Mouse (Mus musculus): Measurements from ENCODE around the gene Apol9b. TPM values are rescaled to one million over a fixed set of nuclear protein-coding genes. Genes with fewer than 3 reads are reported as not detected.
A peak's percentile ranks its signal among the peaks of the same experiment; 100 is the strongest.
"Not testable (repeated sequence)": the region's sequence is repeated elsewhere in the genome, so short reads cannot be mapped to it uniquely, and the experiment has no call there.

Gene Apol9b
- polyA plus RNA-seq, 1 experiment from 2014 or later = not detected

DNA sequence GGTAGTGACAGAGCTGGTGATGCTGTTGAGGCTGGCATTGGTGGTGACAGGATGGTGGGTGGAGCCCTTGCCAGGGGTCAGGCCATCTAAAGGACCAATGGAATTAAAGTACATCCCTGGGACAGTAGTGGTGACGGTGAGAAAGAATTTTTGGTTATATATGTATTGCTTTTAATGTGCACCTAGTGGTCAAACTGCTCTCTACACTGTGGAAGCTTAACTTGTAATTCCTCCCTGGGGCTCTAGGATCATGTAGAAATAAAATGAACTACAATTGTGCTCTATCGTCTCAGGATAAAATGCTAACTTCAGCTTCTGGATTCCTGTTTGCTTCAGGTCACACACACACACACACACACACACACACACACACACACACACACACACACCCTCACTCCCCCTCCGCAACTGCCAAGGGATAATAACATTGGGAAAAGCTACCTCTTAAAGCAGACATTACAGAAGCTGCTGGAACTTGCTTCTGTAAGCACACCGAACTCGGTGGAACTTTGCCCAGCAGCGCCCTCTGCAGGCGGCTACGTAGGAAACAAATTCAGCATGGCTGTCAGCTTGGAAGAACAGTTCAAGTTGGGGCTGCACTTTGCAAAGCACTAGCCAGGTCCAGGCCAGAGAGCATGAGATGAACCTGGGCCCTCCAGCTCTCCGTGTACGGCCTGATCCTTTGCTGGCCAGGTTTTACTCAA lies 4.5 kb upstream of the Apol9b start:
- 25% methylated on average over 2 of the region's 10 CpGs for WGBS
- H3K4me3 ChIP-seq (replicated peaks; ENCODE audit: low read depth, low read length); ATAC-seq (ENCODE audit: low FRiP score, low TSS enrichment); DNase-seq; H3K27ac ChIP-seq (replicated peaks; ENCODE audit: low read depth, low read length); H3K4me2 ChIP-seq (ENCODE audit: low read length); H3K4me1 ChIP-seq (ENCODE audit: control insufficient read depth, insufficient read depth, low read length); H3K9me3 ChIP-seq (ENCODE audit: control insufficient read depth, low read length); H3K9ac ChIP-seq (replicated peaks; ENCODE audit: low read length); H3K36me3 ChIP-seq (ENCODE audit: control insufficient read depth, insufficient read depth, low read length); H3K27me3 ChIP-seq (ENCODE audit: control insufficient read depth, insufficient read depth, low read length): not testable (repeated sequence)

DNA sequence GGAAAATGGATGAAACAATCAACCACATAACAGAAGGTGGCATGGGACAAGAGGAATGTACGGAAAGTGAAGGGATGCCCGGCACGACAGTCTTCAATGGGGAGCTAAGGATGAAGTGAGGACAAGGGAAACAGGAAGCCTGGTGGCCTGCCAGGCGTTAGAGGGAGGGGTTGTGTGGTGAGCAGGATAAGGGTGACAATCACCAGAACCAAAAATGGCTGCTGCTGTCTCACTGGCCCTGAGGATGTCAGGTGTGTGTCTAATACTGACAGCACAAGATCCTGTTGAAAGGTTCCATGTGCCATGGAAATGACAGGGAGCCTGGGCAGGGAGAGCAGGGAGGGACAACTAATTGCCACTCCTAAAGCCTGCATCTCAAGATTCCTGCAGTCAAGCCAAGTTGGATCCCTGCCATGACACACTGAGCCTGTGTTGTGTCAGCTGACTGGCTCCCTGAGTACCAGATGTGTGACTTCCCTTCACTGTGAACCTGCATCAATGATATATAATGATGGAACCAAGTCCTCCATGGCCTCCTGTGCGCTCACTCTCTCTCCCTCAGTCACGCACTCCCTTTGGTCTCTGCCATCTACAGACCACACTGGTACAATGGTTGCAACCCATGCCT lies 3.3 kb upstream of the Apol9b start:
- not testable (repeated sequence) for H3K4me2 ChIP-seq (ENCODE audit: low read length); H3K4me1 ChIP-seq (ENCODE audit: control insufficient read depth, insufficient read depth, low read length); H3K9me3 ChIP-seq (ENCODE audit: control insufficient read depth, low read length); H3K27ac ChIP-seq (replicated peaks; ENCODE audit: low read depth, low read length); ATAC-seq (ENCODE audit: low FRiP score, low TSS enrichment); H3K9ac ChIP-seq (replicated peaks; ENCODE audit: low read length); H3K36me3 ChIP-seq (ENCODE audit: control insufficient read depth, insufficient read depth, low read length); H3K27me3 ChIP-seq (ENCODE audit: control insufficient read depth, insufficient read depth, low read length); H3K4me3 ChIP-seq (replicated peaks; ENCODE audit: low read depth, low read length)
- WGBS = 70% methylated on average over 3 of the region's 6 CpGs
- DNase-seq = peak; percentile 28

DNA sequence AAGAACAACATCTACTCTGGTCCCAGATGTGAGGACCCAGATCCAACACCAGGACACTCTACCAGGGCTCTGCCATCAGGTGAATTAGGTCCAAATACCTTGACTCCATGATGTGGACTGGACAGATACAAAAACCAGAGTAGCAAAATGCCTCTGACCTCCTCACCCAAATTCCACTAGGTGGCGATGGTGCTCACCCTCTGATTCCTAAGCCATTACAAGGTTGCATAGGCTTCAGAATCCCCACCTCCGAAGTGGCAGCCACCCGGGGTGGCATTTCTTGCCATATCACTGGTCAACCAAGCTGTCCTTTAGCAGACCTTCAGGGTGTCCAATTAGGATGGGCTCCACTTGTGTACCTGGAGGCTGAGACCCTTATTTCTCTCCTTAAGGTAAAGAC lies 1.7 kb upstream of the Apol9b start:
- WGBS = 13% methylated on average over 3 of the region's 3 CpGs
- DNase-seq = peak; percentile 21
- H3K9me3 ChIP-seq (ENCODE audit: control insufficient read depth, low read length); H3K27me3 ChIP-seq (ENCODE audit: control insufficient read depth, insufficient read depth, low read length); H3K4me1 ChIP-seq (ENCODE audit: control insufficient read depth, insufficient read depth, low read length); H3K4me2 ChIP-seq (ENCODE audit: low read length); H3K36me3 ChIP-seq (ENCODE audit: control insufficient read depth, insufficient read depth, low read length); H3K4me3 ChIP-seq (replicated peaks; ENCODE audit: low read depth, low read length); H3K27ac ChIP-seq (replicated peaks; ENCODE audit: low read depth, low read length); H3K9ac ChIP-seq (replicated peaks; ENCODE audit: low read length); ATAC-seq (ENCODE audit: low FRiP score, low TSS enrichment): not testable (repeated sequence)

DNA sequence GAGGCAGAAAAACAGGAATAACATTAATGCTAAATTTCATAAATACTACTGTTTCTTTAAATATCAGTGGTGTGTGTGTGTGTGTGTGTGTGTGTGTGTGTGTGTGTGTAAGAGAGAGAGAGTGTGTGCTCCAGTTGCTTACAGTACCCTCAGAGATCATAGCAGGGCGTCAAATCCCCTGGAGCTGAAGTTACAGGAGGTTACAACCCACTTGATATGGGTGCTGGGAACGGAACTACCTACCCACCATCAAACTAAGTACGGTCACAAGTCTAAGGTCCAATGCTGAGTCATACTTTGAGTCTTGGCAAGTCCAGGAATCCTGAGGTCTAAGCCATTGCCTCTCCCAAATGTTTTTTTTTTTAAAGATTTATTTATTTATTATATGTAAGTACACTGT lies 1.1 kb upstream of the Apol9b start:
- H3K4me2 ChIP-seq (ENCODE audit: low read length); H3K27me3 ChIP-seq (ENCODE audit: control insufficient read depth, insufficient read depth, low read length); H3K9me3 ChIP-seq (ENCODE audit: control insufficient read depth, low read length); H3K4me3 ChIP-seq (replicated peaks; ENCODE audit: low read depth, low read length); H3K36me3 ChIP-seq (ENCODE audit: control insufficient read depth, insufficient read depth, low read length); H3K9ac ChIP-seq (replicated peaks; ENCODE audit: low read length); H3K4me1 ChIP-seq (ENCODE audit: control insufficient read depth, insufficient read depth, low read length); DNase-seq; ATAC-seq (ENCODE audit: low FRiP score, low TSS enrichment); H3K27ac ChIP-seq (replicated peaks; ENCODE audit: low read depth, low read length): not testable (repeated sequence)
- WGBS = 94% methylated on average over 3 of the region's 3 CpGs

DNA sequence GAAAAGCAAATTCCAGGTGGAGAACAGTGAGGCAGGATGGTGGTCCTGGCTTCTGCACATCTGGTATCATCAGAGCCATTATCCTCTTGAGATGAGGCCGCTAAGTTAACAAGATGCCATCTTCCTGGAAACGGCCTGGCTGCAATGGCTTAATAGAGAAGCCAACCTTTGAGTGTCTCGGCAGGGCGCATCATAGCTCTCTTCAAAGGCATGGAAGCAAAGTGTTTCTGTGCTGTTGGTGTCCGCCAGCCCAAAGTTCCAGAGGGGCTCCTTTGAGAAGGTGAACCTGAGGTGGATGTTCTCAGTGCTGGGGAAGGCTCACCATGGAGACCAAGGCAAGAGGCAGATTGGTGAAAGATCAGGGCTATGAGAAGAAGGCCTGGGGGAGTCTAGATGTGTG lies 2.8 kb downstream of the Apol9b start:
- Histone ChIP-seq H3K27me3 (ENCODE audit: control insufficient read depth, insufficient read depth, low read length) (no peaks in the 10 kb centered on the region), H3K9ac (replicated peaks; ENCODE audit: low read length) (no peak overlapping the region), H3K36me3 (ENCODE audit: control insufficient read depth, insufficient read depth, low read length) (no peaks in the 10 kb centered on the region), H3K4me3 (replicated peaks; ENCODE audit: low read depth, low read length) (no peak overlapping the region), H3K4me2 (ENCODE audit: low read length) (no peak overlapping the region), H3K9me3 (ENCODE audit: control insufficient read depth, low read length) (no peaks in the 10 kb centered on the region), H3K4me1 (ENCODE audit: control insufficient read depth, insufficient read depth, low read length) (no peaks in the 10 kb centered on the region), H3K27ac (replicated peaks; ENCODE audit: low read depth, low read length) (no peak overlapping the region)
- WGBS = 89% methylated on average over 5 of the region's 5 CpGs
- no peak for ATAC-seq (ENCODE audit: low FRiP score, low TSS enrichment)
- DNase-seq = no peak

DNA sequence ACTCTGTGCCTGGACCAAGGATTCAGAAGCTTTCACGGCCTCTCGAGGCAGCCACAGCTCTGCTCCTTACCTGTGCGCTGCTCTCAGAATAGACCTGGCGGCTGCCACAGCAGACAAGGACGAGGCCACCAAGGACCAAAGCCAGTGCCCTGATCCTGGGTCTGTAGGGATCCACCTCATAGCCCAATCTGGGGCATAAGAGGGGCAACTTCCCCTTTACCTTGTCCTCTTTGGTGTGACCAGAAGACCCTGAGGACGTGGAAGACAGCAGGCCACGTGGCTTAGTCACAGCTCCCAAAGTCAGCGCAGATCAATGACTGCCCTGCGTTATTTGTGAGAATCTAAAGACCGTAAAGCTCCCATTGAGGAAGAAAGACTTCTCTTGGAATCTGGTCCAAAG lies 4.0 kb downstream of the Apol9b start:
- DNase-seq; H3K4me2 ChIP-seq (ENCODE audit: low read length); ATAC-seq (ENCODE audit: low FRiP score, low TSS enrichment); H3K27me3 ChIP-seq (ENCODE audit: control insufficient read depth, insufficient read depth, low read length); H3K9ac ChIP-seq (replicated peaks; ENCODE audit: low read length); H3K27ac ChIP-seq (replicated peaks; ENCODE audit: low read depth, low read length); H3K4me3 ChIP-seq (replicated peaks; ENCODE audit: low read depth, low read length); H3K36me3 ChIP-seq (ENCODE audit: control insufficient read depth, insufficient read depth, low read length); H3K9me3 ChIP-seq (ENCODE audit: control insufficient read depth, low read length); H3K4me1 ChIP-seq (ENCODE audit: control insufficient read depth, insufficient read depth, low read length): not testable (repeated sequence)
- WGBS = 72% methylated on average over 10 of the region's 10 CpGs

DNA sequence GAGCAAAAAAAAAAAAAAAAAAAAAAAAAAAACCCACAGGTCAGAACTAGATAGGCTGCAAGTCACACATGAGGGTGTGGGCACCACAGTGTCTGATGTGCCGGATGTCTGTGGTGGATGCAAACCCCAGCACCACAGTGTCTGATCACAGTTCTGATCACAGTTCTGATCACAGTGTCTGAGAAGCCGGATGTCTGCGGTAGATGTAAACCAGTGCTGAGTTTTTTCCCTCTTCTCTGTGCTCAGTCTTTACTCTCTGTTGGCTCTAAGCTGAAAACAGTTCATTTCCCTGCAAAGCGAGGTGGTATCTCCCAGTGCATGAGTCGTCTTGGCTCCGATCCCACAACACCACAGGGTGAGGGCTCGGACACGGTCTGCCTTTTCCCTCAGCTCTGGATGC lies 4.5 kb downstream of the Apol9b start:
- H3K36me3 ChIP-seq (ENCODE audit: control insufficient read depth, insufficient read depth, low read length); H3K4me3 ChIP-seq (replicated peaks; ENCODE audit: low read depth, low read length); H3K27ac ChIP-seq (replicated peaks; ENCODE audit: low read depth, low read length); H3K9me3 ChIP-seq (ENCODE audit: control insufficient read depth, low read length); H3K4me1 ChIP-seq (ENCODE audit: control insufficient read depth, insufficient read depth, low read length); H3K4me2 ChIP-seq (ENCODE audit: low read length); DNase-seq; H3K27me3 ChIP-seq (ENCODE audit: control insufficient read depth, insufficient read depth, low read length); ATAC-seq (ENCODE audit: low FRiP score, low TSS enrichment); H3K9ac ChIP-seq (replicated peaks; ENCODE audit: low read length): not testable (repeated sequence)
- WGBS = 81% methylated on average over 8 of the region's 8 CpGs

DNA sequence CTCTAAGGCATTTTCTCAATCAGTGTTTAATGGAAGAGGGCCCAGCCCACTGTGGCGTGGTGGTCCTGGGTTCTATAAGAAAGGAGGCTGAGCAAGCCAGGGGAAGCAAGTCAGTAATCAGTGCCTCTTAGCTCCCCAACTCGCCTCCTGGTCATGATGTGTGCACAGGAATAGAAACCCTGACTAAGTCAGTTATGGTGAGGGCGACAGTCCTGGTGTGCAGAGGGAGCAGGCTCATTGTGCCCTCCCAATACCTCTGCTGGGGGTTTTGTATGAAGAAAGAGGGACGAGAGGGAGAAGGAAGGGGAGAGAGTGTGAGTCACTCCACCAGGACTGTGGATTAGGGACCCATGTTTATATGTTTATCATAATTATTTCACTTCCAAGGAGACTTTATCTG lies 5.1 kb downstream of the Apol9b start:
- H3K4me1 ChIP-seq (ENCODE audit: control insufficient read depth, insufficient read depth, low read length); H3K36me3 ChIP-seq (ENCODE audit: control insufficient read depth, insufficient read depth, low read length); H3K9ac ChIP-seq (replicated peaks; ENCODE audit: low read length); DNase-seq; ATAC-seq (ENCODE audit: low FRiP score, low TSS enrichment); H3K27ac ChIP-seq (replicated peaks; ENCODE audit: low read depth, low read length); H3K4me2 ChIP-seq (ENCODE audit: low read length); H3K4me3 ChIP-seq (replicated peaks; ENCODE audit: low read depth, low read length); H3K27me3 ChIP-seq (ENCODE audit: control insufficient read depth, insufficient read depth, low read length); H3K9me3 ChIP-seq (ENCODE audit: control insufficient read depth, low read length): not testable (repeated sequence)
- 65% methylated on average over 4 of the region's 4 CpGs for WGBS
